Mouse (Mus musculus): ENCODE results near the gene Trpm3.
A peak's percentile ranks its signal among the peaks of the same experiment; 100 is the strongest.
"Not testable (repeated sequence)": the region's sequence is repeated elsewhere in the genome, so short reads cannot be mapped to it uniquely, and the experiment has no call there.

Gene Trpm3

GRCm38 (mm10) chr19:22979191-22979590 is 840.3 kb downstream of the Trpm3 start:
- no peak for DNase-seq (ENCODE audit: low spot score)

DNA sequence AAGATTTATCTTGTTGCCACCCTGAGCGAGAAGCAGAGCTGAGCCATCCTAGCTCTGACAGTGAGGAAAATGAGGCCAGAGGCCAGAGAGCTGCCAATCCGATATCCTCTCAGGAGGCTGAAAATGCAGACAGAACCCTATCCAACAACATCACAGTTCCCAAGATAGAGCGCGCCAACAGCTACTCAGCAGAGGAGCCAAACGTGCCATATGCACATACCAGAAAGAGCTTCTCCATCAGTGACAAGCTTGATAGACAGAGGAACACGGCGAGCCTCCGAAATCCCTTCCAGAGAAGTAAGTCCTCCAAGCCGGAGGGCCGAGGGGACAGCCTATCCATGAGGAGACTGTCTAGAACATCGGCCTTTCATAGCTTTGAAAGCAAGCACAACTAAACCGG is 849.1 kb downstream of the Trpm3 start:
- no peak for DNase-seq (ENCODE audit: low spot score)

DNA sequence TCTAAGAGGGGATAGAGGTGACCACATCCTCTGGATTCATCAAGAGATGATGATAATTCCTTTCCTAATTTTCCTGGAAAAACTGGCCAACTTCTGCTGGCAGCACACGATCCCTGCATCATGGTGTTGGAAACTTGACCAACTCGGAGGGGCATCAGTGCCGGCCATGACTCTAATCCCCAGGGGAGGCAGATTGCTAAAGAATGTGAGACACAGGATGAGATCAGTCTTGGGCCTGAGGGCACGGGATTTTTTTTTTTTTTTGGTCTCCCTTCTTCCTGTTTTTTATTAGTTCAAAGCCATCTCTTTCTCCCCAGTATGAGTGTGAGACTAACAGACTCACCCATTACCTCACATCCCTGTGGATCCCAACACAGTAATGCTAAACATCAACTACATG is 855.1 kb downstream of the Trpm3 start:
- DNase-seq (ENCODE audit: low spot score) = no peak

GRCm38 (mm10) chr19:22994531-22994930 is 855.7 kb downstream of the Trpm3 start:
- DNase-seq (ENCODE audit: low spot score) = no peak

DNA sequence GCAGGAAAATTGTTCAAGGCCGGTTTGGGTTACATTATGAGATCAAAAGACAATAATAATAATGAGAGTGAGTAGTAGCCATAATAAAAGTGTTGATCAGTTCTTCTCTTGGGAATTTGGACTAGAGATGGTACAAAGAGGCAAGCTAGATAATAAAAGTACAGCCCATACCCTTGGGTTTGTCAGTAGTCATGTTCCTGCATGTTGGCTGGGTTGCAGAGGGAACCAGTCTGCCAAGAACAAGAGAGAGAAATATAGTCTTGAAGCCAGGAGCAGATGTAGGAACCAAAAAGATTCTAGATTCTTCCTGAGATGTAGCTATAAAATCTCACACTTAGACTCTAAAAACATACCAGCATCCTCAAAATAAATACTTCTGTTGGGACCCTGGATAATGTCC is 861.4 kb downstream of the Trpm3 start:
- no peak for DNase-seq (ENCODE audit: low spot score)

DNA sequence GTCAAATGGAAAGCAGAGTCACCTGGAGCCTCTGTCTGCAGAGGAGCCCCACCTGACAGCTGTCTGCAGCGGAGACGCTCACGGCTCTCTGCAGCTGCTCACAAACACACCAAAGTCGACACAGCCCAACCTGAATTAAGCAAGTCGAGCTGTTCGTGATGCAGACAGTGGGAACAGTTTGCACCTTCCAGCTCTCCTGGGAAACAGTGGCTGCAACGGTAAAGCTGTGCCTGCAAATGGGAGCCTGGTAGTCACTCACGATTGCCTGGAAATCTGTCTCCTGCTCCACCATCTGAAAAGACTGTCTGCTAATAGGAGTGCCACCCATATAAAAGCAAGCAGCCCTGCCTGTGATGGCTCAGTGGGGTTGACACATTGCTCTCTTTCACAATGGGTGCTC is 865.0 kb downstream of the Trpm3 start:
- DNase-seq (ENCODE audit: low spot score) = no peak

GRCm38 (mm10) chr19:23005851-23006250 is 867.0 kb downstream of the Trpm3 start:
- no peak for DNase-seq (ENCODE audit: low spot score)

DNA sequence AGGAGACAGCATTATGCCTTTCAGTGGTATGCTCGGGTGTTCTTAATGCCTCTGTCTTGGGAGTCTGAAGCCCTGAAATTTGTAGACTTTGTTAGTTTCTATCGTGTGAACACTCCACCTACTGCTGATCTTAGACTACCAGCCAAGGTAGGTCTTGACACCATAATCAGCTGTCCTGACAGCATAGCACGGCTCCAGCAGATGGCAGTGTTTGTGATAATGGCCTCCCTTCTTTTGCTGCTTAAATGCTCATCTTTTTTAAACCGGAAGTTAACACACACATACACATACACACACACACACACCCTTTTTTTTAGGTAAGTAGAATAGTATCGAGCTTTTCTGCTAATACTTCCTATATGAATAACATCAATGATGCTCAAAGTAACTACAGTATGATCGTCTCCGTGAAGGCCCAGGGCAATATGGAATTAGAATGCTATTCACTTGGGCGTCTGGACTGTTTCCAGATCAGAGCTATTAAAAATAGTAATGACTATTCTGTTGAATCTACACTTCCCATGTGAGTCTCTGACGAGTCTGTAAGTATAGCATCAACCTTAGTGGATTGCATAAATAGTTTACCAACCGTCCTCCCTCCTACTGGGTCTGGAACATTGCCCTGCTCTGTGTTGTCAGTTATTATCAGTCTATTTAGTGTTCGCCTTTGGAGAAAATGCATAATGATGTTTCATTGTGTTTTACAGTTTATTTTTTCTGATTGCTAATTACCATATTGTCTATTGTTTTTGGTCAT is 867.8 kb downstream of the Trpm3 start:
- DNase-seq (ENCODE audit: low spot score) = peak; percentile 10

DNA sequence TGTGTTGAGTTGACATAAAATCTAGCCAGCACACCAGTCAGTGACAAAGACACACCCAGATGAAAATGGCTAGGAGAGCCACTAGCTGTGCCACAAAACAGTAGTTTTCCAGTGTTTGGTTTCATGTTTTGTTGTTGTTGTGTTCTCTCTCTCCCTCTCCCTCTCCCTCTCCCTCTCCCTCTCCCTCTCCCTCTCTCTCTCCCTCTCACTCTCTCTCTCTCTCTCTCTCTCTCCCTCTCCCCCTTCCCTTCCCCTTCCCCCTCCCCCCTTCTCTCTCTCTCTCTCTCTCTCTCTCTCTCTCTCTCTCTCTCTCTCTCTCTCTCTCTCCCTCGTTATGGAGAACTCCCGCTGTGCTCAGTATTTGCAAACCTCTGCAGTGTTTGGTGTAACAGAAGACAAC is 874.8 kb downstream of the Trpm3 start:
- no peak for DNase-seq (ENCODE audit: low spot score)

GRCm38 (mm10) chr19:23015516-23015915 is 876.7 kb downstream of the Trpm3 start:
- DNase-seq (ENCODE audit: low spot score) = no peak

DNA sequence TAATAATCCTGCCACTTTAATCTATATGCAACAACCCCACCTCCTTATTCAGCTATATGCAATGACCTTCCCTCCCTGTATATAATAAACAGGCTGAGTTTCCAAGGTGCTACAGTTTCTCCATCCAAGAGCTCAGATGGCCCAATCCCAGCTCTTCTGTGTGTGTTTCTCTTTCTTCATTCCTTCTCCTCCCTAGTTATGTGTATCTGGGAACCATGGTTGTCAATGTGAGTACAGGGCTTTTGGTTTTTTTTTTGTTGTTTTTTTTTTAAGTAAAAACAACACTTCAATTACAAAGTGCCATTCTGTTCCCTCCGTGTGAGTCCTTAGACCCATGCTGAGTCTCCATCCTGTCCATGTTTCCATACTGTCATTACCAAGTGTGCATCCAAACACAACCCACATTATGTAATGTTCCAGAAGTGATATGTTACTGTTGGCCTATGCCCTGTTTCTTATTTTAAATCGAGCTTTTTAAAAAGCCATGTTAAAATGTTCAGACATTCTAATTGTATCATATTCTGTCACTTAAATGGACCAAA is 879.4 kb downstream of the Trpm3 start:
- DNase-seq (ENCODE audit: low spot score) = no peak

DNA sequence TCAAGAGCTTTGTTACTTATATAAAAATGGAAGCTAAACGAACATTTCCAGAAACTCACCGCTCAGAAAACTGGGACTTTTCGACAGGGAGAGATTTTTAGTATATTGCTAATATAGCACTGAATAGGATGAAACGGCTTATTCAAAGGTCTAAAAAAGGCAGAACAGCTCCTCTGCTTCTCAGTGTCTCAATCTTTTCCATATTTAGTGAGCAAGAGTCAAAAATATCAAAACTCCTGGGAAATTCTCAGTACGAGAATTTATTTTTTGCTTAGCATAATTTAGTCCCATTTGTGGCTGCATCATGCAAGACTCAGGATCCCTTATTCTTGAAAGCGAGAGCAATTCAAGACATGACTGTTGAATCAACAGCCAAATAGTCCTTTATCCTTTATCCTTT is 884.1 kb downstream of the Trpm3 start:
- no peak for DNase-seq (ENCODE audit: low spot score)

- DNase-seq (ENCODE audit: low spot score) = no peak
Observed at GRCm38 (mm10) chr19:23023316-23023960, 884.6 kb downstream of the Trpm3 start.

- no peak for DNase-seq (ENCODE audit: low spot score)
Observed at GRCm38 (mm10) chr19:23024821-23025220, 886.0 kb downstream of the Trpm3 start.

DNA sequence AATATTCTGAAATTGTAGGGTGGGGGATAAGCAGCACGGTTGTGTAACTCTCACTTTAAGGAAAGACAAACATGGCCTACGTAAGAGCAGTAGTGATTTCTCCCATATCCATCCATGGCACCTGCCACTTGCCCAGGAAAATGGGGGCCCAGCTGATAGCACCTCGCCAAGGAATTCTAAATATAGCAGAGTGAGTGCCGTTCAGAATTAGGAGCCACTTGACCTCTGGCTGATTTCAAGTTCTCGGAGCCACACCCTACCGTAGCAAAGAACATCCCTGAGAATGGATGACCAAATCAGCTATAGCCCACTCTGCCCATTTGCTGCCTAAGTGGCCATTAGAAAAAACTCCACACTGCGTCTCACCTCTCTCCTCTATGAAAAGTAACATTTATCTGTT is 887.6 kb downstream of the Trpm3 start:
- DNase-seq (ENCODE audit: low spot score) = no peak

- DNase-seq (ENCODE audit: low spot score) = no peak
Observed at GRCm38 (mm10) chr19:23028283-23028682, 889.4 kb downstream of the Trpm3 start.

DNA sequence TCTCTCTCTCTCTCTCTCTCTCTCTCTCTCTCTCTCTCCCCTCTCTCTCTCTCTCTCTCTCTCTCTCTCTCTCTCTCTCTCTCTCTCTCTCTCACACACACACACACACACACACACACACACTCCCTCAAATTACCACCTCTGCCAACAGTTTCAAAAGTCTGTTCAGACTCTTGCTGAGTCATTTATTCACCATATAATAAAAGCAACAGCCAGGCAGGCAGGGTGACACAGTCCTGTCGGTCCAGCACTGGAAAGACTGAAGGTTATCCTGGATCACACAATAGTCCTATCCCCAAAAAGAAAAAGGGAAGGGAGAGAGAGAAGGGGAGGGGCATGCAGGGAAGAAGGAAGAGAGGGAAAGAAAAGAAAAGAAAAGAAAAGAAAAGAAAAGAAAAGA is 894.5 kb downstream of the Trpm3 start:
- DNase-seq (ENCODE audit: low spot score) = not testable (repeated sequence)

- DNase-seq (ENCODE audit: low spot score) = no peak
Observed at GRCm38 (mm10) chr19:23034117-23034516, 895.3 kb downstream of the Trpm3 start.

DNA sequence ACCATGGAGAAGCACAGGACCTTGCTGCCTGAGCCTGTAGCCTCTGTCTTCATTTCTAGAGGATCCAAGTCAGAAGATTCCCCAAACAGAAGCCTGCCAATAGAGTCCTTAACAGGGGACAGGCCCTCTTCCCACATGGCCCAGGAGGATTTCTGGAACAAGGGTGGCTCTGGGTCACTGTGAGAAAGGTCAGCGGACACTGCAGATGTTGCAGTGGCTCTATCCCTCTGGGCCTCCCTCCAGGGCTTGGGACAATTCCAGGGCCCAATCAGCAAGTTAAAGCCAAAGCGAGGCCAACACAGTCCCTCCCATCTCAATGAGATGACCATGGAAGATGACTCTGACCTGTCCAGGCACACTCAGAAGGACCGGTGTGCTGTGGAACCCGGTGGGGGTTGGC is 896.1 kb downstream of the Trpm3 start:
- DNase-seq (ENCODE audit: low spot score) = no peak

DNA sequence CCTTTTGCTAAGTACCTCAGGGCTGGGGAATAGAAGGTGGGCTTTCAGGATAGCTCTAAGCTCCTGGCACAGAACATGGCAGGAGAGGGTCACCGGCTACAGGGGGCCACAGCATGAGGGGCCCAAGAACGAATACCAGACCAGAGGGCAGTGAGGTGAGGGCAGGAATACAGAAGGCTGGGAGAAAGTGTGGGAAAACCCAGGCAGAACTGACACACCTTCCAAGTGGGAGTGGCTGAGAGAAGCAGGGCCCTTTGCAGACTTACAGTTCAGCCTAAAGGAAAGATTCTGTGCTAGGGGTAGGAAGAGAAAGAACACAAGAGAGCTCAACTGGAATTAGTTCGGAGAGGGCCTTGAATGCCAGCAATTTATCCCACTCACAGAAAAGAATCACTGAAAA is 896.9 kb downstream of the Trpm3 start:
- no peak for DNase-seq (ENCODE audit: low spot score)

DNA sequence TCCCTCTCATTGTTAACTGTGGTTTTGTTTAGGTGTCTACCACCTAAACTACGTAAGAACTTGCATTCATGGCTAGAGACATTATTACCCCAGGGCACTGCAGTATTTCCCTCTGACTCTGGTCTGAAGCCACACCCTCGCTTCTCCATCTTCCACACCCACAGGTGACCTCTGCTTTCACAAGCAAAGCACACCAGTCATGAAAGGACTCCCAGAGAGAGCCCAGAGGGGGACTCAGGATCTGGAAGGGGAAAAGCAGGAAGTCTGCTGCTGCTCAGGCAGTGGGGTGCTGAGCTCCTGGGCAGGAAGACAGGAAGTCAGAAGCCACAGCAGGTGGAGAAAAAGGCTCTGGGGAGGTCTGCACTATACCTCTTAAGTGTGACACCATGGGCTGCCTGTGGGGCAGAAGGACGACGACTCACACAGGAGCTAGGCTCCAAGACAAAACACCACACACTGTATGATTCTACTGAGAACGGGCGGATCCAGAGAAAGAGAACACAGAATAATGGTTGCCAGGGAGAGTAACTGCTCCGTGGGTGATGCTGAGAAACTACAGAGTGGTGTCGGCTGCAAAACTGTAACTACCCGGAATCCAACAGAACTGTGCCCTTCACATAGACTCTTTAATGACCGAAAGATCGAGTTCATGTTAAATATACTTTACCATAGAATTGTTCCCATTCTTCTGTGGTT is 898.1 kb downstream of the Trpm3 start:
- DNase-seq (ENCODE audit: low spot score) = no peak

GRCm38 (mm10) chr19:23037499-23037898 is 898.7 kb downstream of the Trpm3 start:
- no peak for DNase-seq (ENCODE audit: low spot score)

DNA sequence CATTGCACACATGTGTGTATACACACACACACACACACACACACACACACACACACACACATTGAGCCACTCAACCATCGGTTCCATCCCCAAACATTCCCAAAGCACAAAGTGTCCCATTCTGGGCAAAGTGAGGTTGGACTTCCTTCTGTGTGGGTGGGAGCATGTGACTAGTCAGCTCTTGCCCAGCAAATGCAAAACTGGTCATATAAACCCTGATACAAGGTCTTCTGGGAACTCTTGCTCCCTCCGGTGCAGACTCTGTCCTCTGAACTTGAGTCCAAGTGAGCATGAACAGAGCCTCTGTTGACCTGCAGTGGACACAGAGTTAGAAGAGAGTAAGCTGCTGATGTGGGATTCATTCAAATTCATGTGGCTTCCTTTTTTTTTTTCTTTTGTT is 899.5 kb downstream of the Trpm3 start:
- no peak for DNase-seq (ENCODE audit: low spot score)

Data from MN1 (cell line).